Mouse (Mus musculus) limb, embryonic 12.5 days (tissue): ENCODE measurements around the gene Sorbs1. TPM values are rescaled to one million over a fixed set of nuclear protein-coding genes. Genes with fewer than 3 reads are reported as not detected.

Source experiments
- ATAC-seq: fragments of 200-750 bp; cut with Nextera tagmentation; 2 replicates; pipeline ENCODE4 v1.8.0; 2017; ENCODE audit warnings: low read depth, moderate TSS enrichment; ENCODE audit not compliant: insufficient number of reproducible peaks, insufficient read depth, low FRiP score, low TSS enrichment
- H3K27ac ChIP-seq: fragments of 300-500 bp; sonication (generic); 2 replicates; pipeline ENCODE4 v1.5.1; 2016; ENCODE audit warnings: mild to moderate bottlenecking, moderate library complexity
- H3K27me3 ChIP-seq: fragments of 300-500 bp; sonication (generic); 2 replicates; pipeline ENCODE4 v1.6.1; 2016; ENCODE audit warnings: mild to moderate bottlenecking, moderate library complexity
- H3K36me3 ChIP-seq: fragments of 300-500 bp; sonication (generic); 2 replicates; pipeline ENCODE4 v1.6.1; 2016; ENCODE audit warnings: mild to moderate bottlenecking, moderate library complexity
- H3K4me1 ChIP-seq: fragments of 300-500 bp; sonication (generic); replicated peaks from 2 replicates; pipeline ENCODE4 v1.6.1; 2016
- H3K4me2 ChIP-seq: fragments of 300-500 bp; sonication (generic); 2 replicates; pipeline ENCODE4 v1.6.1; 2016; ENCODE audit warnings: mild to moderate bottlenecking, moderate library complexity
- H3K4me3 ChIP-seq: fragments of 300-500 bp; sonication (generic); replicated peaks from 2 replicates; pipeline ENCODE4 v1.5.1; 2016; ENCODE audit warnings: mild to moderate bottlenecking
- H3K9ac ChIP-seq: fragments of 300-500 bp; sonication (generic); replicated peaks from 2 replicates; pipeline ENCODE4 v1.6.1; 2016; ENCODE audit warnings: mild to moderate bottlenecking, moderate library complexity
- H3K9me3 ChIP-seq: fragments of 300-500 bp; sonication (generic); 2 replicates; pipeline ENCODE4 v1.6.1; 2016; ENCODE audit warnings: mild to moderate bottlenecking, moderate library complexity
- WGBS: fragments of 180-500 bp; shearing (Covaris S2); methylation state at CpG from one replicate; pipeline ENCODE4 v1.1.7; 2016; 5-methylcytosine and 5-hydroxymethylcytosine counted together
- polyA plus RNA-seq: library from polyadenylated mRNA; unstranded; fragments of >200 nt; fragmentation: Nextera tagmentation; extraction: Ambion mirVana; gene quantifications from 2 replicates; pipeline ENCODE4 v1.2.1, GENCODE M21; 2016

The Sorbs1 gene
- polyA plus RNA-seq, 1 experiment from 2014 or later, result 37.3 TPM

- WGBS, result 40% methylated on average over 6 of the region's 6 CpGs
- no peaks in the 10 kb centered on the region for H3K4me1 ChIP-seq
- ATAC-seq, result no peak
These were observed 195.1 kb downstream of the Sorbs1 start for GRCm38 (mm10) chr19:40318511-40318910.

GRCm38 (mm10) chr19:40317001-40317400 is 196.6 kb downstream of the Sorbs1 start:
- Histone ChIP-seq H3K27me3 (no peaks in the 10 kb centered on the region), H3K9ac (no peak overlapping the region), H3K4me1 (no peaks in the 10 kb centered on the region), H3K36me3 (peaks cover 5% of the 10 kb centered on the region; the same call in 1 of the 2 replicates), H3K4me3 (no peak overlapping the region), H3K9me3 (no peaks in the 10 kb centered on the region), H3K4me2 (no peak overlapping the region), H3K27ac (no peak overlapping the region)
- no peak for ATAC-seq
- 78% methylated on average over 4 of the region's 4 CpGs for WGBS

More at GRCm38 (mm10) chr19:40318511-40318910, 195.1 kb downstream of the Sorbs1 start:
- H3K36me3 ChIP-seq, result peaks cover 5% of the 10 kb centered on the region; the same call in 1 of the 2 replicates
- H3K4me3 ChIP-seq, result no peak overlapping the region
- H3K9ac ChIP-seq, result no peak overlapping the region
- no peaks in the 10 kb centered on the region for H3K27me3 ChIP-seq
- H3K9me3 ChIP-seq, result no peaks in the 10 kb centered on the region
- no peak overlapping the region for H3K27ac ChIP-seq
- H3K4me2 ChIP-seq, result no peak overlapping the region

- Histone ChIP-seq H3K27ac (no peak overlapping the region), H3K4me2 (no peak overlapping the region), H3K27me3 (no peaks in the 10 kb centered on the region), H3K36me3 (peaks cover 18% of the 10 kb centered on the region), H3K4me1 (no peaks in the 10 kb centered on the region), H3K9ac (no peak overlapping the region), H3K4me3 (no peak overlapping the region), H3K9me3 (no peaks in the 10 kb centered on the region)
- no peak for ATAC-seq
- WGBS, result 92% methylated on average over 11 of the region's 11 CpGs
These were observed 199.3 kb downstream of the Sorbs1 start for GRCm38 (mm10) chr19:40314252-40314651.

- 94% methylated on average over 8 of the region's 8 CpGs for WGBS
- Histone ChIP-seq H3K4me1 (no peaks in the 10 kb centered on the region), H3K9ac (no peak overlapping the region), H3K27ac (no peak overlapping the region), H3K4me2 (no peak overlapping the region), H3K9me3 (no peaks in the 10 kb centered on the region), H3K27me3 (no peaks in the 10 kb centered on the region), H3K4me3 (no peak overlapping the region), H3K36me3 (peaks cover 25% of the 10 kb centered on the region)
- ATAC-seq, result no peak
These were observed 201.9 kb downstream of the Sorbs1 start for GRCm38 (mm10) chr19:40311631-40312030.

GRCm38 (mm10) chr19:40310410-40311130 is 203.0 kb downstream of the Sorbs1 start:
- 85% methylated on average over 15 of the region's 15 CpGs for WGBS

GRCm38 (mm10) chr19:40309911-40310310 is 203.7 kb downstream of the Sorbs1 start:
- Histone ChIP-seq H3K27ac (no peak overlapping the region), H3K9me3 (no peaks in the 10 kb centered on the region), H3K4me1 (no peaks in the 10 kb centered on the region), H3K27me3 (no peaks in the 10 kb centered on the region), H3K9ac (no peak overlapping the region), H3K4me3 (no peak overlapping the region), H3K4me2 (no peak overlapping the region), H3K36me3 (peaks cover 25% of the 10 kb centered on the region)
- ATAC-seq, result no peak
- WGBS, result 92% methylated on average over 12 of the region's 12 CpGs

More at GRCm38 (mm10) chr19:40310410-40311130, 203.0 kb downstream of the Sorbs1 start:
- H3K4me1 ChIP-seq, result no peaks in the 10 kb centered on the region
- no peak for ATAC-seq
- no peak overlapping the region for H3K4me3 ChIP-seq
- H3K36me3 ChIP-seq, result peaks cover 25% of the 10 kb centered on the region
- H3K4me2 ChIP-seq, result no peak overlapping the region
- no peaks in the 10 kb centered on the region for H3K9me3 ChIP-seq
- no peak overlapping the region for H3K27ac ChIP-seq
- H3K27me3 ChIP-seq, result no peaks in the 10 kb centered on the region
- H3K9ac ChIP-seq, result no peak overlapping the region

- Histone ChIP-seq H3K36me3 (peaks cover 25% of the 10 kb centered on the region), H3K9me3 (no peaks in the 10 kb centered on the region), H3K4me2 (no peak overlapping the region), H3K27ac (no peak overlapping the region), H3K9ac (no peak overlapping the region), H3K4me1 (peaks cover 9% of the 10 kb centered on the region; the same call in 1 of the 2 replicates), H3K4me3 (no peak overlapping the region), H3K27me3 (no peaks in the 10 kb centered on the region)
- ATAC-seq, result no peak
- WGBS, result 86% methylated on average over 7 of the region's 7 CpGs
These were observed 206.0 kb downstream of the Sorbs1 start for GRCm38 (mm10) chr19:40307550-40307949.

- no peak overlapping the region for H3K27ac ChIP-seq
- no peak overlapping the region for H3K4me3 ChIP-seq
- H3K4me2 ChIP-seq, result no peak overlapping the region
- H3K36me3 ChIP-seq, result peaks cover 24% of the 10 kb centered on the region
- H3K27me3 ChIP-seq, result no peaks in the 10 kb centered on the region
- H3K9me3 ChIP-seq, result no peaks in the 10 kb centered on the region
- no peak overlapping the region for H3K9ac ChIP-seq
- peaks cover 9% of the 10 kb centered on the region; the same call in 1 of the 2 replicates for H3K4me1 ChIP-seq
- ATAC-seq, result no peak
- 74% methylated on average over 2 of the region's 2 CpGs for WGBS
These were observed 206.9 kb downstream of the Sorbs1 start for GRCm38 (mm10) chr19:40306631-40307030.

- Histone ChIP-seq H3K27ac (no peak overlapping the region), H3K4me3 (no peak overlapping the region), H3K36me3 (peaks cover 14% of the 10 kb centered on the region), H3K4me1 (peaks cover 9% of the 10 kb centered on the region; the same call in 1 of the 2 replicates), H3K9ac (no peak overlapping the region), H3K4me2 (no peak overlapping the region), H3K9me3 (no peaks in the 10 kb centered on the region), H3K27me3 (no peaks in the 10 kb centered on the region)
- 78% methylated on average over 7 of the region's 7 CpGs for WGBS
- ATAC-seq, result no peak
These were observed 208.1 kb downstream of the Sorbs1 start for GRCm38 (mm10) chr19:40305456-40305855.

GRCm38 (mm10) chr19:40302916-40303315 is 210.7 kb downstream of the Sorbs1 start:
- no peak overlapping the region for H3K4me3 ChIP-seq
- no peaks in the 10 kb centered on the region for H3K9me3 ChIP-seq
- H3K27ac ChIP-seq, result no peak overlapping the region
- H3K4me1 ChIP-seq, result peaks cover 9% of the 10 kb centered on the region; the same call in 1 of the 2 replicates
- H3K27me3 ChIP-seq, result no peaks in the 10 kb centered on the region
- H3K4me2 ChIP-seq, result no peak overlapping the region
- H3K36me3 ChIP-seq, result 0 out of 2 replicates have a peak, but pooled peaks cover 5% of the 10 kb centered on the region
- H3K9ac ChIP-seq, result no peak overlapping the region
- ATAC-seq, result no peak
- WGBS, result 75% methylated on average over 9 of the region's 9 CpGs

- peaks cover 9% of the 10 kb centered on the region; the same call in 1 of the 2 replicates for H3K4me1 ChIP-seq
- H3K9ac ChIP-seq, result no peak overlapping the region
- H3K27me3 ChIP-seq, result no peaks in the 10 kb centered on the region
- WGBS, result 80% methylated on average over 5 of the region's 5 CpGs
- no peaks in the 10 kb centered on the region for H3K9me3 ChIP-seq
- no peak overlapping the region for H3K4me2 ChIP-seq
- 0 out of 2 replicates have a peak, but pooled peaks cover 2% of the 10 kb centered on the region for H3K36me3 ChIP-seq
- H3K4me3 ChIP-seq, result no peak overlapping the region
- ATAC-seq, result no peak
- H3K27ac ChIP-seq, result no peak overlapping the region
These were observed 211.1 kb downstream of the Sorbs1 start for GRCm38 (mm10) chr19:40302477-40302876.
